Mouse (Mus musculus): ENCODE measurements around the gene Nrp2.

The Nrp2 gene

GRCm38 (mm10) chr1:62820170-62820569, 117.1 kb downstream of the Nrp2 start:
- no peak for DNase-seq (ENCODE audit: low spot score)

GRCm38 (mm10) chr1:62821509-62822398, 118.7 kb downstream of the Nrp2 start:
- no peak for DNase-seq (ENCODE audit: low spot score)

- no peak for DNase-seq (ENCODE audit: low spot score)
Observed at GRCm38 (mm10) chr1:62823549-62824195, 120.6 kb downstream of the Nrp2 start.

- no peak for DNase-seq (ENCODE audit: low spot score)
Observed at GRCm38 (mm10) chr1:62825822-62826765, 123.0 kb downstream of the Nrp2 start.

- no peak for DNase-seq (ENCODE audit: low spot score)
Observed at GRCm38 (mm10) chr1:62827316-62827715, 124.2 kb downstream of the Nrp2 start.

- no peak for DNase-seq (ENCODE audit: low spot score)
Observed at GRCm38 (mm10) chr1:62828156-62828555, 125.1 kb downstream of the Nrp2 start.

GRCm38 (mm10) chr1:62829690-62830417, 126.8 kb downstream of the Nrp2 start:
- no peak for DNase-seq (ENCODE audit: low spot score)

- no peak for DNase-seq (ENCODE audit: low spot score)
Observed at GRCm38 (mm10) chr1:62830418-62830769, 127.3 kb downstream of the Nrp2 start.

- no peak for DNase-seq (ENCODE audit: low spot score)
Observed at GRCm38 (mm10) chr1:62831725-62832455, 128.8 kb downstream of the Nrp2 start.

- DNase-seq (ENCODE audit: low spot score): no peak
Observed at GRCm38 (mm10) chr1:62833356-62833755, 130.3 kb downstream of the Nrp2 start.

GRCm38 (mm10) chr1:62834443-62835185, 131.5 kb downstream of the Nrp2 start:
- DNase-seq (ENCODE audit: low spot score): no peak

GRCm38 (mm10) chr1:62838083-62838482, 135.0 kb downstream of the Nrp2 start:
- no peak for DNase-seq (ENCODE audit: low spot score)

GRCm38 (mm10) chr1:62838631-62839030, 135.5 kb downstream of the Nrp2 start:
- DNase-seq (ENCODE audit: low spot score): no peak

- DNase-seq (ENCODE audit: low spot score): no peak
Observed at GRCm38 (mm10) chr1:62843215-62843614, 140.1 kb downstream of the Nrp2 start.

GRCm38 (mm10) chr1:62850990-62851940, 148.2 kb downstream of the Nrp2 start:
- no peak for DNase-seq (ENCODE audit: low spot score)

- no peak for DNase-seq (ENCODE audit: low spot score)
Observed at GRCm38 (mm10) chr1:62853362-62853761, 150.3 kb downstream of the Nrp2 start.

GRCm38 (mm10) chr1:62853996-62854395, 150.9 kb downstream of the Nrp2 start:
- DNase-seq (ENCODE audit: low spot score): no peak

- DNase-seq (ENCODE audit: low spot score): no peak
Observed at GRCm38 (mm10) chr1:62859098-62859497, 156.0 kb downstream of the Nrp2 start.
